Mouse (Mus musculus) small intestine, adult 2 months (tissue): ENCODE data around the gene Aox4.

Experiments used
- CTCF ChIP-seq: fragments of 200-500 bp; IDR thresholded peaks from 2 replicates; pipeline ENCODE4 v1.5.1; 2012; ENCODE audit warnings: low read depth, mild to moderate bottlenecking, control low read depth, inconsistent platforms, low read length, moderate library complexity, mixed read lengths; ENCODE audit not compliant: insufficient replicate concordance, insufficient read length; ENCODE audit errors: extremely low read depth
- POLR2A ChIP-seq: fragments of 200-500 bp; IDR thresholded peaks from 2 replicates; pipeline ENCODE4 v1.6.1; 2012; ENCODE audit warnings: low read depth, mild to moderate bottlenecking, control low read depth, inconsistent platforms, low read length, moderate library complexity

GRCm38 (mm10) chr1:58313173-58313572 lies 103.0 kb downstream of the Aox4 start:
- TF ChIP-seq CTCF (no peak), POLR2A (no peak)
